Mouse (Mus musculus): ENCODE results near the gene Vps26c. TPM values are rescaled to one million over a fixed set of nuclear protein-coding genes. Genes with fewer than 3 reads are reported as not detected.
"Not testable (repeated sequence)": the region's sequence is repeated elsewhere in the genome, so short reads cannot be mapped to it uniquely, and the experiment has no call there.

Vps26c gene
- polyA plus RNA-seq, 1 experiment from 2014 or later = 20.6 TPM

- ATAC-seq (ENCODE audit: insufficient read depth) = no peak
- WGBS (ENCODE audit: insufficient replicate concordance) = 37% methylated on average over 5 of the region's 5 CpGs
- Histone ChIP-seq H3K4me2 (no peak overlapping the region), H3K36me3 (replicated peaks) (no peaks in the 10 kb centered on the region), H3K4me1 (replicated peaks) (no peaks in the 10 kb centered on the region), H3K9ac (no peak overlapping the region), H3K27me3 (no peaks in the 10 kb centered on the region), H3K4me3 (replicated peaks) (no peak overlapping the region), H3K9me3 (replicated peaks) (no peaks in the 10 kb centered on the region), H3K27ac (replicated peaks) (no peak overlapping the region)
These were observed 39.3 kb downstream of the Vps26c start for GRCm38 (mm10) chr16:94487341-94487740.

GRCm38 (mm10) chr16:94484752-94485535 is 41.7 kb downstream of the Vps26c start:
- 46% methylated on average over 11 of the region's 11 CpGs for WGBS (ENCODE audit: insufficient replicate concordance)
- H3K4me1 ChIP-seq (replicated peaks) = no peaks in the 10 kb centered on the region
- no peak overlapping the region for H3K4me2 ChIP-seq
- no peak overlapping the region for H3K9ac ChIP-seq
- H3K27ac ChIP-seq (replicated peaks) = no peak overlapping the region
- no peak overlapping the region for H3K4me3 ChIP-seq (replicated peaks)
- ATAC-seq (ENCODE audit: insufficient read depth) = no peak
- no peaks in the 10 kb centered on the region for H3K27me3 ChIP-seq
- no peaks in the 10 kb centered on the region for H3K9me3 ChIP-seq (replicated peaks)
- H3K36me3 ChIP-seq (replicated peaks) = no peaks in the 10 kb centered on the region

GRCm38 (mm10) chr16:94473086-94473822 is 53.4 kb downstream of the Vps26c start:
- ATAC-seq (ENCODE audit: insufficient read depth) = no peak
- Histone ChIP-seq H3K27me3 (no peaks in the 10 kb centered on the region), H3K4me1 (replicated peaks) (no peaks in the 10 kb centered on the region)

GRCm38 (mm10) chr16:94472515-94472951 is 54.1 kb downstream of the Vps26c start:
- ATAC-seq (ENCODE audit: insufficient read depth) = no peak
- WGBS (ENCODE audit: insufficient replicate concordance) = 68% methylated on average over 8 of the region's 8 CpGs
- Histone ChIP-seq H3K27me3 (no peaks in the 10 kb centered on the region), H3K4me3 (replicated peaks) (no peak overlapping the region), H3K9ac (no peak overlapping the region), H3K4me1 (replicated peaks) (no peaks in the 10 kb centered on the region), H3K9me3 (replicated peaks) (no peaks in the 10 kb centered on the region), H3K4me2 (no peak overlapping the region), H3K27ac (replicated peaks) (no peak overlapping the region), H3K36me3 (replicated peaks) (peaks cover 21% of the 10 kb centered on the region)

More at GRCm38 (mm10) chr16:94473086-94473822, 53.4 kb downstream of the Vps26c start:
- Histone ChIP-seq H3K27ac (replicated peaks) (no peak overlapping the region), H3K9ac (no peak overlapping the region), H3K9me3 (replicated peaks) (no peaks in the 10 kb centered on the region), H3K4me3 (replicated peaks) (no peak overlapping the region), H3K4me2 (no peak overlapping the region), H3K36me3 (replicated peaks) (peaks cover 14% of the 10 kb centered on the region)
- WGBS (ENCODE audit: insufficient replicate concordance) = 67% methylated on average over 11 of the region's 11 CpGs

GRCm38 (mm10) chr16:94468391-94468790 is 58.2 kb downstream of the Vps26c start:
- Histone ChIP-seq H3K9me3 (replicated peaks) (no peaks in the 10 kb centered on the region), H3K4me2 (no peak overlapping the region), H3K27ac (replicated peaks) (no peak overlapping the region), H3K4me1 (replicated peaks) (no peaks in the 10 kb centered on the region), H3K9ac (no peak overlapping the region), H3K27me3 (no peaks in the 10 kb centered on the region), H3K36me3 (replicated peaks) (peaks cover 46% of the 10 kb centered on the region), H3K4me3 (replicated peaks) (no peak overlapping the region)
- no peak for ATAC-seq (ENCODE audit: insufficient read depth)
- WGBS (ENCODE audit: insufficient replicate concordance) = 73% methylated on average over 2 of the region's 2 CpGs

GRCm38 (mm10) chr16:94467337-94468055 is 59.1 kb downstream of the Vps26c start:
- WGBS (ENCODE audit: insufficient replicate concordance) = 75% methylated on average over 11 of the region's 11 CpGs
- H3K36me3 ChIP-seq (replicated peaks) = peaks cover 51% of the 10 kb centered on the region

GRCm38 (mm10) chr16:94466317-94466716 is 60.3 kb downstream of the Vps26c start:
- H3K36me3 ChIP-seq (replicated peaks) = peaks cover 63% of the 10 kb centered on the region

More at GRCm38 (mm10) chr16:94467337-94468055, 59.1 kb downstream of the Vps26c start:
- ATAC-seq (ENCODE audit: insufficient read depth) = no peak
- no peaks in the 10 kb centered on the region for H3K27me3 ChIP-seq
- H3K27ac ChIP-seq (replicated peaks) = no peak overlapping the region
- H3K4me3 ChIP-seq (replicated peaks) = no peak overlapping the region
- no peak overlapping the region for H3K4me2 ChIP-seq
- no peaks in the 10 kb centered on the region for H3K4me1 ChIP-seq (replicated peaks)
- no peak overlapping the region for H3K9ac ChIP-seq
- H3K9me3 ChIP-seq (replicated peaks) = no peaks in the 10 kb centered on the region

GRCm38 (mm10) chr16:94465900-94466299 is 60.7 kb downstream of the Vps26c start:
- Histone ChIP-seq H3K36me3 (replicated peaks) (peaks cover 67% of the 10 kb centered on the region), H3K27ac (replicated peaks) (no peak overlapping the region), H3K9ac (no peak overlapping the region), H3K27me3 (no peaks in the 10 kb centered on the region), H3K9me3 (replicated peaks) (no peaks in the 10 kb centered on the region), H3K4me3 (replicated peaks) (no peak overlapping the region), H3K4me2 (no peak overlapping the region), H3K4me1 (replicated peaks) (no peaks in the 10 kb centered on the region)
- WGBS (ENCODE audit: insufficient replicate concordance) = 68% methylated on average over 4 of the region's 4 CpGs
- no peak for ATAC-seq (ENCODE audit: insufficient read depth)

More at GRCm38 (mm10) chr16:94466317-94466716, 60.3 kb downstream of the Vps26c start:
- not testable (repeated sequence) for H3K4me2 ChIP-seq; H3K9ac ChIP-seq; H3K27ac ChIP-seq (replicated peaks); H3K27me3 ChIP-seq; H3K9me3 ChIP-seq (replicated peaks); ATAC-seq (ENCODE audit: insufficient read depth); H3K4me1 ChIP-seq (replicated peaks); H3K4me3 ChIP-seq (replicated peaks)
- WGBS (ENCODE audit: insufficient replicate concordance) = 77% methylated on average over 7 of the region's 7 CpGs

GRCm38 (mm10) chr16:94464067-94464466 is 62.6 kb downstream of the Vps26c start:
- H3K36me3 ChIP-seq (replicated peaks) = peaks cover 75% of the 10 kb centered on the region
- no peaks in the 10 kb centered on the region for H3K4me1 ChIP-seq (replicated peaks)
- ATAC-seq (ENCODE audit: insufficient read depth) = no peak
- no peaks in the 10 kb centered on the region for H3K27me3 ChIP-seq
- H3K27ac ChIP-seq (replicated peaks) = no peak overlapping the region
- H3K9ac ChIP-seq = no peak overlapping the region
- H3K4me2 ChIP-seq = no peak overlapping the region
- H3K4me3 ChIP-seq (replicated peaks) = no peak overlapping the region
- WGBS (ENCODE audit: insufficient replicate concordance) = 62% methylated on average over 3 of the region's 3 CpGs
- H3K9me3 ChIP-seq (replicated peaks) = no peaks in the 10 kb centered on the region

GRCm38 (mm10) chr16:94454146-94454545 is 72.5 kb downstream of the Vps26c start:
- Histone ChIP-seq H3K4me1 (replicated peaks) (peaks cover 2% of the 10 kb centered on the region; the same call in 1 of the 2 replicates), H3K27ac (replicated peaks) (no peak overlapping the region), H3K9me3 (replicated peaks) (no peaks in the 10 kb centered on the region), H3K4me3 (replicated peaks) (no peak overlapping the region), H3K27me3 (no peaks in the 10 kb centered on the region), H3K36me3 (replicated peaks) (peaks cover 44% of the 10 kb centered on the region), H3K9ac (no peak overlapping the region), H3K4me2 (no peak overlapping the region)
- 74% methylated on average over 4 of the region's 4 CpGs for WGBS (ENCODE audit: insufficient replicate concordance)
- ATAC-seq (ENCODE audit: insufficient read depth) = no peak

- H3K27me3 ChIP-seq = no peaks in the 10 kb centered on the region
- WGBS (ENCODE audit: insufficient replicate concordance) = 75% methylated on average over 4 of the region's 4 CpGs
These were observed 73.9 kb downstream of the Vps26c start for GRCm38 (mm10) chr16:94452768-94453167.

More at GRCm38 (mm10) chr16:94452768-94453167, 73.9 kb downstream of the Vps26c start:
- no peak overlapping the region for H3K4me3 ChIP-seq (replicated peaks)
- H3K27ac ChIP-seq (replicated peaks) = no peak overlapping the region
- H3K9me3 ChIP-seq (replicated peaks) = no peaks in the 10 kb centered on the region
- peaks cover 3% of the 10 kb centered on the region; the same call in 1 of the 2 replicates for H3K4me1 ChIP-seq (replicated peaks)
- H3K4me2 ChIP-seq = no peak overlapping the region
- no peak overlapping the region for H3K9ac ChIP-seq
- ATAC-seq (ENCODE audit: insufficient read depth) = no peak
- H3K36me3 ChIP-seq (replicated peaks) = peaks cover 41% of the 10 kb centered on the region

All from liver, embryonic 15.5 days (tissue).